Mouse (Mus musculus): Measurements from ENCODE around the gene Gpr180.

- TF ChIP-seq CTCF (IDR thresholded peaks at IDR 0.05; ENCODE audit: insufficient read depth, low read depth, low read length) (no peak), POLR2A (IDR thresholded peaks at IDR 0.05; ENCODE audit: insufficient read depth, low read depth, low read length) (peak; percentile 47; the same call in 1 of the 2 replicates)
Observed at GRCm38 (mm10) chr14:118136744-118137452, at the start of gene Gpr180.
